Comparison of ENCODE assay signal across 13 mouse cellular contexts in genomic region chr3:63570082-63570481, GRCm38 (mm10).
A peak's percentile ranks its signal among the peaks of the same experiment; 100 is the strongest.
DNase-seq lines count a peak whose midpoint lies in the region; ATAC-seq and TF ChIP-seq lines count a peak whose summit lies in the region.
"Had no signal": no experiment of that assay in that cellular context is flagged by ENCODE, and none has a peak within 500 bp of the region (broad histone marks: within the 10 kb centered on the region; RNA-seq: fewer than 3 reads in every experiment).

No protein-coding gene starts in this region.

- no peak overlapping the region for H3K4me3 ChIP-seq in forebrain, embryonic 11.5 days (ENCODE audit: low read depth, low read length)
- no peak overlapping the region for H3K4me3 ChIP-seq in forebrain, postnatal 0 days (ENCODE audit: low read depth, low read length)
- H3K4me3 ChIP-seq in hindbrain, embryonic 11.5 days (ENCODE audit: low read depth, low read length): no peak overlapping the region
- no peak overlapping the region for H3K4me3 ChIP-seq in hindbrain, embryonic 16.5 days (ENCODE audit: low read length)
- H3K4me3 ChIP-seq in neural tube, embryonic 12.5 days: no peak overlapping the region
- H3K4me3 ChIP-seq in neural tube, embryonic 15.5 days (replicated peaks): no peak overlapping the region
- H3K4me3 ChIP-seq in neural tube, embryonic 14.5 days (ENCODE audit: low read depth, low read length): no peak overlapping the region
- H3K4me3 ChIP-seq: embryonic facial prominence, embryonic 12.5 days; heart, embryonic 13.5 days; hindbrain, embryonic 12.5 days had no signal

- no peak for DNase-seq in forebrain, embryonic 11.5 days (ENCODE audit: low spot score)
- DNase-seq in forebrain, postnatal 0 days: no peak
- no peak for DNase-seq in hindbrain, embryonic 11.5 days (ENCODE audit: low spot score)
- no peak for DNase-seq in embryo, embryonic 9.5 days (ENCODE audit: extremely low spot score)

- TF ChIP-seq CTCF in forebrain, postnatal 0 days (IDR thresholded peaks at IDR 0.05; ENCODE audit: low read depth): no peak

- peak; percentile 51; the same call in 1 of the 2 replicates for ATAC-seq in forebrain, embryonic 11.5 days (replicated peaks; ENCODE audit: low FRiP score)
- no peak; the same call in 1 of the 2 replicates for ATAC-seq in forebrain, postnatal 0 days
- ATAC-seq in hindbrain, embryonic 11.5 days (ENCODE audit: low FRiP score): 0 out of 2 replicates have a peak, but pooled peaks have one; percentile 54
- no peak for ATAC-seq in hindbrain, embryonic 16.5 days
- ATAC-seq in neural tube, embryonic 12.5 days (ENCODE audit: low FRiP score, low read depth): peak; percentile 42; the same call in 1 of the 2 replicates
- no peak for ATAC-seq in neural tube, embryonic 15.5 days (ENCODE audit: low FRiP score)
- ATAC-seq in neural tube, embryonic 14.5 days (ENCODE audit: low read depth): peak; percentile 62; the same call in 1 of the 2 replicates

- no peaks in the 10 kb centered on the region for H3K36me3 ChIP-seq in forebrain, embryonic 11.5 days (ENCODE audit: control insufficient read depth, insufficient read depth, low read length)
- no peaks in the 10 kb centered on the region for H3K36me3 ChIP-seq in forebrain, postnatal 0 days (ENCODE audit: insufficient read depth)
- H3K36me3 ChIP-seq in hindbrain, embryonic 11.5 days (ENCODE audit: control insufficient read depth, insufficient read depth, low read length): no peaks in the 10 kb centered on the region
- no peaks in the 10 kb centered on the region for H3K36me3 ChIP-seq in hindbrain, embryonic 16.5 days (ENCODE audit: control insufficient read depth, insufficient read depth, low read length)
- H3K36me3 ChIP-seq in neural tube, embryonic 12.5 days: no peaks in the 10 kb centered on the region
- H3K36me3 ChIP-seq in neural tube, embryonic 15.5 days: no peaks in the 10 kb centered on the region
- H3K36me3 ChIP-seq in neural tube, embryonic 14.5 days (ENCODE audit: control insufficient read depth, insufficient read depth, low read length): no peaks in the 10 kb centered on the region
- H3K36me3 ChIP-seq: embryonic facial prominence, embryonic 12.5 days; G1E; heart, embryonic 13.5 days; hindbrain, embryonic 12.5 days had no signal

- H3K9me3 ChIP-seq in forebrain, embryonic 11.5 days (ENCODE audit: control insufficient read depth, low read length): no peaks in the 10 kb centered on the region
- H3K9me3 ChIP-seq in forebrain, postnatal 0 days (ENCODE audit: low read length): no peaks in the 10 kb centered on the region
- no peaks in the 10 kb centered on the region for H3K9me3 ChIP-seq in hindbrain, embryonic 11.5 days (ENCODE audit: control insufficient read depth, low read length)
- no peaks in the 10 kb centered on the region for H3K9me3 ChIP-seq in hindbrain, embryonic 16.5 days (ENCODE audit: control insufficient read depth, low read length)
- no peaks in the 10 kb centered on the region for H3K9me3 ChIP-seq in neural tube, embryonic 12.5 days
- no peaks in the 10 kb centered on the region for H3K9me3 ChIP-seq in neural tube, embryonic 15.5 days (replicated peaks)
- H3K9me3 ChIP-seq in neural tube, embryonic 14.5 days (ENCODE audit: control insufficient read depth, low read length): no peaks in the 10 kb centered on the region
- H3K9me3 ChIP-seq: embryonic facial prominence, embryonic 12.5 days; G1E; heart, embryonic 13.5 days; hindbrain, embryonic 12.5 days had no signal

- no peak overlapping the region for H3K9ac ChIP-seq in forebrain, embryonic 11.5 days (ENCODE audit: low read length)
- H3K9ac ChIP-seq in forebrain, postnatal 0 days: no peak overlapping the region
- H3K9ac ChIP-seq in hindbrain, embryonic 11.5 days (ENCODE audit: low read depth, low read length): no peak overlapping the region
- no peak overlapping the region for H3K9ac ChIP-seq in hindbrain, embryonic 16.5 days (ENCODE audit: low read depth, low read length)
- H3K9ac ChIP-seq in neural tube, embryonic 12.5 days: no peak overlapping the region
- H3K9ac ChIP-seq in neural tube, embryonic 15.5 days (replicated peaks): no peak overlapping the region
- H3K9ac ChIP-seq in neural tube, embryonic 14.5 days (replicated peaks; ENCODE audit: low read depth, low read length): no peak overlapping the region
- H3K9ac ChIP-seq: embryonic facial prominence, embryonic 12.5 days; heart, embryonic 13.5 days; hindbrain, embryonic 12.5 days had no signal

- no peak overlapping the region for H3K27ac ChIP-seq in forebrain, embryonic 11.5 days (ENCODE audit: low read depth, low read length)
- H3K27ac ChIP-seq in forebrain, postnatal 0 days (ENCODE audit: low read depth, low read length): no peak overlapping the region
- H3K27ac ChIP-seq in hindbrain, embryonic 11.5 days (ENCODE audit: low read depth, low read length): no peak overlapping the region
- H3K27ac ChIP-seq in hindbrain, embryonic 16.5 days (ENCODE audit: low read depth, low read length): no peak overlapping the region
- no peak overlapping the region for H3K27ac ChIP-seq in neural tube, embryonic 12.5 days
- no peak overlapping the region for H3K27ac ChIP-seq in neural tube, embryonic 15.5 days (replicated peaks)
- no peak overlapping the region for H3K27ac ChIP-seq in neural tube, embryonic 14.5 days (ENCODE audit: low read depth, low read length)
- H3K27ac ChIP-seq: embryonic facial prominence, embryonic 12.5 days; heart, embryonic 13.5 days; hindbrain, embryonic 12.5 days; hindbrain, postnatal 0 days had no signal

- H3K4me2 ChIP-seq in forebrain, embryonic 11.5 days (ENCODE audit: low read depth, low read length, severe bottlenecking): no peak overlapping the region
- no peak overlapping the region for H3K4me2 ChIP-seq in forebrain, postnatal 0 days (ENCODE audit: low read depth)
- H3K4me2 ChIP-seq in hindbrain, embryonic 11.5 days (replicated peaks; ENCODE audit: low read depth, low read length): no peak overlapping the region
- no peak overlapping the region for H3K4me2 ChIP-seq in hindbrain, embryonic 16.5 days (ENCODE audit: low read length)
- H3K4me2 ChIP-seq in neural tube, embryonic 12.5 days (replicated peaks): no peak overlapping the region
- no peak overlapping the region for H3K4me2 ChIP-seq in neural tube, embryonic 15.5 days
- H3K4me2 ChIP-seq in neural tube, embryonic 14.5 days (ENCODE audit: low read depth, low read length): no peak overlapping the region
- H3K4me2 ChIP-seq: embryonic facial prominence, embryonic 12.5 days; heart, embryonic 13.5 days; hindbrain, embryonic 12.5 days had no signal

- no peaks in the 10 kb centered on the region for H3K4me1 ChIP-seq in forebrain, embryonic 11.5 days (replicated peaks; ENCODE audit: control insufficient read depth, insufficient read depth, low read length)
- H3K4me1 ChIP-seq in forebrain, postnatal 0 days (ENCODE audit: insufficient read depth): no peaks in the 10 kb centered on the region
- H3K4me1 ChIP-seq in hindbrain, embryonic 11.5 days (replicated peaks; ENCODE audit: control insufficient read depth, insufficient read depth, low read length): no peaks in the 10 kb centered on the region
- H3K4me1 ChIP-seq in hindbrain, embryonic 16.5 days (ENCODE audit: control insufficient read depth, insufficient read depth, low read depth, low read length): no peaks in the 10 kb centered on the region
- H3K4me1 ChIP-seq in neural tube, embryonic 12.5 days: no peaks in the 10 kb centered on the region
- H3K4me1 ChIP-seq in neural tube, embryonic 15.5 days: no peaks in the 10 kb centered on the region
- no peaks in the 10 kb centered on the region for H3K4me1 ChIP-seq in neural tube, embryonic 14.5 days (ENCODE audit: control insufficient read depth, insufficient read depth, low read length)
- H3K4me1 ChIP-seq: embryonic facial prominence, embryonic 12.5 days; heart, embryonic 13.5 days; hindbrain, embryonic 12.5 days had no signal

- WGBS in forebrain, embryonic 11.5 days: 96% methylated on average over 1 of the region's 1 CpGs
- 90% methylated on average over 1 of the region's 1 CpGs for WGBS in forebrain, postnatal 0 days
- 83% methylated on average over 1 of the region's 1 CpGs for WGBS in hindbrain, embryonic 11.5 days
- 93% methylated on average over 1 of the region's 1 CpGs for WGBS in hindbrain, embryonic 16.5 days
- 82% methylated on average over 1 of the region's 1 CpGs for WGBS in neural tube, embryonic 12.5 days
- WGBS in neural tube, embryonic 15.5 days: 76% methylated on average over 1 of the region's 1 CpGs
- WGBS in neural tube, embryonic 14.5 days: 86% methylated on average over 1 of the region's 1 CpGs

- no peaks in the 10 kb centered on the region for H3K27me3 ChIP-seq in forebrain, embryonic 11.5 days (ENCODE audit: control insufficient read depth, insufficient read depth, low read length)
- no peaks in the 10 kb centered on the region for H3K27me3 ChIP-seq in forebrain, postnatal 0 days (ENCODE audit: insufficient read depth, low read length)
- H3K27me3 ChIP-seq in hindbrain, embryonic 11.5 days (ENCODE audit: control insufficient read depth, insufficient read depth, low read length): no peaks in the 10 kb centered on the region
- no peaks in the 10 kb centered on the region for H3K27me3 ChIP-seq in hindbrain, embryonic 16.5 days (replicated peaks; ENCODE audit: control insufficient read depth, insufficient read depth, low read length)
- H3K27me3 ChIP-seq in neural tube, embryonic 12.5 days (replicated peaks): no peaks in the 10 kb centered on the region
- no peaks in the 10 kb centered on the region for H3K27me3 ChIP-seq in neural tube, embryonic 15.5 days (replicated peaks)
- H3K27me3 ChIP-seq in neural tube, embryonic 14.5 days (ENCODE audit: control insufficient read depth, insufficient read depth, low read length): no peaks in the 10 kb centered on the region
- H3K27me3 ChIP-seq: embryonic facial prominence, embryonic 12.5 days; heart, embryonic 13.5 days; hindbrain, embryonic 12.5 days had no signal

Comparison
In these comparisons a context has a peak if more than half of its experiments do, and no peak if none do; other contexts are left out.
1. ATAC-seq: peak in forebrain, embryonic 11.5 days (single experiment), hindbrain, embryonic 11.5 days (single experiment), neural tube, embryonic 12.5 days (single experiment) and neural tube, embryonic 14.5 days (single experiment); none in forebrain, postnatal 0 days (single experiment), hindbrain, embryonic 16.5 days (single experiment) and neural tube, embryonic 15.5 days (single experiment).